Mouse (Mus musculus): ENCODE results near the gene Olfr619. TPM values are rescaled to one million over a fixed set of nuclear protein-coding genes. Genes with fewer than 3 reads are reported as not detected.

Gene Olfr619
- polyA plus RNA-seq, 1 experiment from 2014 or later: not detected

DNA sequence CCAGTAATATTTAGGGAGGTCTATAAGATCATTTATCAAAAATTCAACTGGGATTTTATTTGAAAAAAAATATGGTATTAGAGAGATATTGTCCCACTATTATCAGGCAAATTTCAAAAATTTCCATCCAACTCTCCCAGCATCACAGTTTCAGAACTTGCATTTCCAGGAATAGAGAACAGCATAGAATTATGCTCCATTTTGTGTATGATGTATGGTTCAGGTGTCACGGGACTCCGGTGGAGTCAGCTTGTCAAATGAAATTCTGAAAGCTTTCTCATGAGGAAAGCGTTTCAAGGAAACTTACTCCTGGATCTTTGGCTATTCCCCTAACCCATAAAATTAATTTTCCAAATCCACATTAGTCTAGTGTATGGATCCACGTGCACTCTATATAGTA, 43.7 kb downstream of the Olfr619 start:
- Histone ChIP-seq H3K4me3 (ENCODE audit: low read depth, low read length) (no peak overlapping the region), H3K36me3 (ENCODE audit: control insufficient read depth, insufficient read depth, low read length) (no peaks in the 10 kb centered on the region), H3K4me2 (no peak overlapping the region), H3K27me3 (ENCODE audit: control insufficient read depth, insufficient read depth, low read length) (no peaks in the 10 kb centered on the region), H3K9ac (ENCODE audit: low read length) (no peak overlapping the region), H3K4me1 (ENCODE audit: control insufficient read depth, insufficient read depth, low read length) (no peaks in the 10 kb centered on the region), H3K27ac (ENCODE audit: low read depth, low read length) (no peak overlapping the region), H3K9me3 (ENCODE audit: control insufficient read depth, low read length) (no peaks in the 10 kb centered on the region)
- 90% methylated on average over 4 of the region's 4 CpGs for WGBS
- no peak for DNase-seq (ENCODE audit: low spot score, missing footprints)
- no peak for ATAC-seq (ENCODE audit: low FRiP score)

Small RNA genes lying within 50 kb of the gene (microRNA-seq; reads per million reads assigned to microRNA genes)
- gene Gm26506: not detected

Other genes with a start within 250 kb of the Olfr619 start
- not detected in 2 replicates for gene Olfr601, start 237.9 kb upstream of the Olfr619 start, polyA plus RNA-seq (2014; fragmentation: Nextera tagmentation; extraction: Ambion mirVana)
- gene Olfr603, start 214.4 kb upstream of the Olfr619 start, polyA plus RNA-seq (2014; fragmentation: Nextera tagmentation; extraction: Ambion mirVana): not detected in 2 replicates
- gene Usp17lc, start 185.5 kb upstream of the Olfr619 start, polyA plus RNA-seq (2014; fragmentation: Nextera tagmentation; extraction: Ambion mirVana): not detected in 2 replicates
- not detected in 2 replicates for gene Olfr605, start 155.1 kb upstream of the Olfr619 start, polyA plus RNA-seq (2014; fragmentation: Nextera tagmentation; extraction: Ambion mirVana)
- gene Olfr606, start 151.5 kb upstream of the Olfr619 start, polyA plus RNA-seq (2014; fragmentation: Nextera tagmentation; extraction: Ambion mirVana): not detected in 2 replicates
- not detected in 2 replicates for gene Olfr607, start 136.4 kb upstream of the Olfr619 start, polyA plus RNA-seq (2014; fragmentation: Nextera tagmentation; extraction: Ambion mirVana)
- gene Olfr608, start 130.7 kb upstream of the Olfr619 start, polyA plus RNA-seq (2014; fragmentation: Nextera tagmentation; extraction: Ambion mirVana): not detected in 2 replicates
- not detected in 2 replicates for gene Olfr609, start 102.5 kb upstream of the Olfr619 start, polyA plus RNA-seq (2014; fragmentation: Nextera tagmentation; extraction: Ambion mirVana)
- not detected in 2 replicates for gene Olfr610, start 88.5 kb upstream of the Olfr619 start, polyA plus RNA-seq (2014; fragmentation: Nextera tagmentation; extraction: Ambion mirVana)
- not detected in 2 replicates for gene Olfr611, start 79.7 kb upstream of the Olfr619 start, polyA plus RNA-seq (2014; fragmentation: Nextera tagmentation; extraction: Ambion mirVana)
- not detected in 2 replicates for gene Olfr612, start 57.9 kb upstream of the Olfr619 start, polyA plus RNA-seq (2014; fragmentation: Nextera tagmentation; extraction: Ambion mirVana)
- not detected in 2 replicates for gene Olfr613, start 52.5 kb upstream of the Olfr619 start, polyA plus RNA-seq (2014; fragmentation: Nextera tagmentation; extraction: Ambion mirVana)
- gene Olfr615, start 44.5 kb upstream of the Olfr619 start, polyA plus RNA-seq (2014; fragmentation: Nextera tagmentation; extraction: Ambion mirVana): not detected in 2 replicates
- gene Olfr616, start 31.4 kb upstream of the Olfr619 start, polyA plus RNA-seq (2014; fragmentation: Nextera tagmentation; extraction: Ambion mirVana): not detected in 2 replicates
- gene Olfr617, start 27.5 kb upstream of the Olfr619 start, polyA plus RNA-seq (2014; fragmentation: Nextera tagmentation; extraction: Ambion mirVana): not detected in 2 replicates
- not detected in 2 replicates for gene Olfr618, start 10.5 kb upstream of the Olfr619 start, polyA plus RNA-seq (2014; fragmentation: Nextera tagmentation; extraction: Ambion mirVana)
- gene Olfr620, start 12.0 kb downstream of the Olfr619 start, polyA plus RNA-seq (2014; fragmentation: Nextera tagmentation; extraction: Ambion mirVana): not detected in 2 replicates
- gene Olfr622, start 42.1 kb downstream of the Olfr619 start, polyA plus RNA-seq (2014; fragmentation: Nextera tagmentation; extraction: Ambion mirVana): not detected in 2 replicates
- not detected in 2 replicates for gene Olfr623, start 63.1 kb downstream of the Olfr619 start, polyA plus RNA-seq (2014; fragmentation: Nextera tagmentation; extraction: Ambion mirVana)
- 0.03 and 0.04 TPM in 2 replicates for gene Olfr624, start 70.6 kb downstream of the Olfr619 start, polyA plus RNA-seq (2014; fragmentation: Nextera tagmentation; extraction: Ambion mirVana)
- gene Olfr625-ps1, start 82.1 kb downstream of the Olfr619 start, polyA plus RNA-seq (2014; fragmentation: Nextera tagmentation; extraction: Ambion mirVana): not detected in 2 replicates
- not detected in 2 replicates for gene Olfr243, start 114.1 kb downstream of the Olfr619 start, polyA plus RNA-seq (2014; fragmentation: Nextera tagmentation; extraction: Ambion mirVana)
- gene Olfr628, start 129.8 kb downstream of the Olfr619 start, polyA plus RNA-seq (2014; fragmentation: Nextera tagmentation; extraction: Ambion mirVana): not detected in 2 replicates
- gene Olfr629, start 144.4 kb downstream of the Olfr619 start, polyA plus RNA-seq (2014; fragmentation: Nextera tagmentation; extraction: Ambion mirVana): not detected in 2 replicates
- not detected in 2 replicates for gene Olfr630, start 156.8 kb downstream of the Olfr619 start, polyA plus RNA-seq (2014; fragmentation: Nextera tagmentation; extraction: Ambion mirVana)
- not detected in 2 replicates for gene Olfr69, start 171.0 kb downstream of the Olfr619 start, polyA plus RNA-seq (2014; fragmentation: Nextera tagmentation; extraction: Ambion mirVana)
- gene Olfr68, start 179.1 kb downstream of the Olfr619 start, polyA plus RNA-seq (2014; fragmentation: Nextera tagmentation; extraction: Ambion mirVana): not detected in 2 replicates
- gene Olfr67, start 191.2 kb downstream of the Olfr619 start, polyA plus RNA-seq (2014; fragmentation: Nextera tagmentation; extraction: Ambion mirVana): not detected in 2 replicates
- 767 and 794 TPM in 2 replicates for gene Hbb-bt, start 213.4 kb downstream of the Olfr619 start, polyA plus RNA-seq (2014; fragmentation: Nextera tagmentation; extraction: Ambion mirVana)
- gene Hbb-bs, start 227.5 kb downstream of the Olfr619 start, polyA plus RNA-seq (2014; fragmentation: Nextera tagmentation; extraction: Ambion mirVana): 259 and 279 TPM in 2 replicates
- gene Hbb-bh2, start 239.9 kb downstream of the Olfr619 start, polyA plus RNA-seq (2014; fragmentation: Nextera tagmentation; extraction: Ambion mirVana): not detected in 2 replicates
- gene Hbb-bh1, start 242.6 kb downstream of the Olfr619 start, polyA plus RNA-seq (2014; fragmentation: Nextera tagmentation; extraction: Ambion mirVana): 2,751 and 2,795 TPM in 2 replicates